Mouse (Mus musculus) limb, embryonic 14.5 days (tissue): ENCODE results near the gene Rilp. TPM values are rescaled to one million over a fixed set of nuclear protein-coding genes. Genes with fewer than 3 reads are reported as not detected.

Source experiments
- ATAC-seq: fragments of 200-750 bp; cut with Nextera tagmentation; 2 replicates; pipeline ENCODE4 v1.8.0; 2017; ENCODE audit warnings: low read depth, moderate number of reproducible peaks, moderate TSS enrichment; ENCODE audit not compliant: low FRiP score
- DNase-seq: peaks from one replicate; pipeline ENCODE4 v3.0.0-alpha.2; 2015; ENCODE audit warnings: low spot score
- H3K27ac ChIP-seq: fragments of 300-500 bp; sonication (generic); replicated peaks from 2 replicates; pipeline ENCODE4 v1.5.1; 2014; ENCODE audit warnings: low read depth, mild to moderate bottlenecking, low read length, moderate library complexity, mixed read lengths
- H3K27me3 ChIP-seq: fragments of 300-500 bp; sonication (generic); 2 replicates; pipeline ENCODE4 v1.6.1; 2014; ENCODE audit warnings: low read length, mixed read lengths; ENCODE audit not compliant: control insufficient read depth, insufficient read depth
- H3K36me3 ChIP-seq: fragments of 300-500 bp; sonication (generic); 2 replicates; pipeline ENCODE4 v1.6.1; 2014; ENCODE audit warnings: mild to moderate bottlenecking, low read length, moderate library complexity, mixed read lengths; ENCODE audit not compliant: control insufficient read depth, insufficient read depth
- H3K4me1 ChIP-seq: fragments of 300-500 bp; sonication (generic); 2 replicates; pipeline ENCODE4 v1.6.1; 2014; ENCODE audit warnings: antibody characterized with exemption, low read length, mixed read lengths; ENCODE audit not compliant: control insufficient read depth, insufficient read depth
- H3K4me2 ChIP-seq: fragments of 300-500 bp; sonication (generic); replicated peaks from 2 replicates; pipeline ENCODE4 v1.6.1; 2014; ENCODE audit warnings: low read depth, mild to moderate bottlenecking, low read length, moderate library complexity; ENCODE audit not compliant: severe bottlenecking
- H3K4me3 ChIP-seq: fragments of 300-500 bp; sonication (generic); replicated peaks from 2 replicates; pipeline ENCODE4 v1.5.1; 2014; ENCODE audit warnings: low read length
- H3K9ac ChIP-seq: fragments of 300-500 bp; sonication (generic); 2 replicates; pipeline ENCODE4 v1.6.1; 2014; ENCODE audit warnings: mild to moderate bottlenecking, low read depth, low read length, moderate library complexity; ENCODE audit not compliant: severe bottlenecking
- H3K9me3 ChIP-seq: fragments of 300-500 bp; sonication (generic); 2 replicates; pipeline ENCODE4 v1.6.1; 2016; ENCODE audit warnings: low read length; ENCODE audit not compliant: control insufficient read depth
- POLR2A ChIP-seq: fragments of 200-500 bp; IDR thresholded peaks from 2 replicates; pipeline ENCODE4 v1.8.0; 2012; ENCODE audit warnings: inconsistent platforms, mild to moderate bottlenecking, moderate library complexity, borderline replicate concordance; ENCODE audit not compliant: insufficient read depth, insufficient read length; ENCODE audit errors: extremely low read depth
- WGBS: fragments of 180-500 bp; shearing (Covaris S2); extraction: QIAGEN DNeasy Blood & Tissue Kit; methylation state at CpG from one replicate; pipeline ENCODE4 v1.1.7; 2014; 5-methylcytosine and 5-hydroxymethylcytosine counted together
- polyA plus RNA-seq, 2 experiments: library from polyadenylated mRNA; depleted of rRNA in 1 of 2; stranded (reverse) in 1 of 2; unstranded in 1 of 2; fragments of >200 nt; fragmentation: Nextera tagmentation in 1 of 2; extraction: Ambion mirVana in 1 of 2; gene quantifications; 2 replicates each; pipeline versions ENCODE4 v1.2.1 to v1.2.3; 2012 to 2014

Gene Rilp
- polyA plus RNA-seq, 2 experiments, result 0.58 to 0.98 TPM

GRCm38 (mm10) chr11:75466731-75467505 lies 43.0 kb upstream of the Rilp start:
- ATAC-seq (no peak), DNase-seq (no peak)
- H3K27ac ChIP-seq, result no peak overlapping the region
- 96% methylated on average over 4 of the region's 4 CpGs for WGBS
- H3K4me3 ChIP-seq, result no peak overlapping the region
- H3K27me3 ChIP-seq, result no peaks in the 10 kb centered on the region
- H3K36me3 ChIP-seq, result peaks cover 13% of the 10 kb centered on the region
- H3K4me2 ChIP-seq, result no peak overlapping the region
- TF ChIP-seq POLR2A, result no peak
- H3K4me1 ChIP-seq, result peaks cover 22% of the 10 kb centered on the region
- no peaks in the 10 kb centered on the region for H3K9me3 ChIP-seq
- no peak overlapping the region for H3K9ac ChIP-seq

GRCm38 (mm10) chr11:75467512-75468215 lies 42.2 kb upstream of the Rilp start:
- H3K9me3 ChIP-seq, result no peaks in the 10 kb centered on the region
- H3K9ac ChIP-seq, result peak overlapping the region; percentile 66
- TF ChIP-seq POLR2A, result no peak
- H3K27ac ChIP-seq, result no peak overlapping the region; the same call in 1 of the 2 replicates
- peaks cover 15% of the 10 kb centered on the region for H3K4me1 ChIP-seq
- H3K27me3 ChIP-seq, result no peaks in the 10 kb centered on the region
- DNase-seq, result peak; percentile 64
- peak overlapping the region; percentile 43 for H3K4me3 ChIP-seq
- H3K36me3 ChIP-seq, result peaks cover 13% of the 10 kb centered on the region
- peak; percentile 74 for ATAC-seq
- 16% methylated on average over 19 of the region's 19 CpGs for WGBS
- H3K4me2 ChIP-seq, result peak overlapping the region; percentile 71

GRCm38 (mm10) chr11:75468410-75468809 lies 41.5 kb upstream of the Rilp start:
- ATAC-seq (no peak; the same call in 1 of the 2 replicates), DNase-seq (no peak)
- Histone ChIP-seq H3K27me3 (no peaks in the 10 kb centered on the region), H3K4me3 (peak overlapping the region; percentile 43), H3K36me3 (peaks cover 13% of the 10 kb centered on the region), H3K4me1 (peaks cover 8% of the 10 kb centered on the region), H3K4me2 (peak overlapping the region; percentile 71), H3K9ac (peak overlapping the region; percentile 66), H3K9me3 (no peaks in the 10 kb centered on the region), H3K27ac (no peak overlapping the region)
- WGBS, result 66% methylated on average over 7 of the region's 7 CpGs
- no peak for TF ChIP-seq POLR2A

GRCm38 (mm10) chr11:75469261-75469660 lies 40.6 kb upstream of the Rilp start:
- no peak for TF ChIP-seq POLR2A
- H3K9me3 ChIP-seq, result no peaks in the 10 kb centered on the region
- no peak overlapping the region for H3K4me3 ChIP-seq
- DNase-seq (no peak), ATAC-seq (no peak)
- 97% methylated on average over 4 of the region's 4 CpGs for WGBS
- peaks cover 4% of the 10 kb centered on the region; the same call in 1 of the 2 replicates for H3K4me1 ChIP-seq
- H3K9ac ChIP-seq, result no peak overlapping the region
- no peak overlapping the region for H3K4me2 ChIP-seq
- H3K27ac ChIP-seq, result no peak overlapping the region
- no peaks in the 10 kb centered on the region for H3K27me3 ChIP-seq
- H3K36me3 ChIP-seq, result peaks cover 13% of the 10 kb centered on the region

GRCm38 (mm10) chr11:75470675-75471074 lies 39.2 kb upstream of the Rilp start:
- Histone ChIP-seq H3K4me1 (peaks cover 4% of the 10 kb centered on the region; the same call in 1 of the 2 replicates), H3K27me3 (no peaks in the 10 kb centered on the region), H3K27ac (no peak overlapping the region), H3K36me3 (peaks cover 3% of the 10 kb centered on the region), H3K4me2 (no peak overlapping the region), H3K9ac (no peak overlapping the region), H3K4me3 (no peak overlapping the region), H3K9me3 (no peaks in the 10 kb centered on the region)
- WGBS, result 88% methylated on average over 3 of the region's 3 CpGs
- TF ChIP-seq POLR2A, result no peak
- no peak for DNase-seq
- no peak for ATAC-seq
